Mouse (Mus musculus) gastrocnemius, postnatal 10 days (tissue): ENCODE data around the gene Olfr441. TPM values are rescaled to one million over a fixed set of nuclear protein-coding genes. Genes with fewer than 3 reads are reported as not detected.
"Not testable (repeated sequence)": the region's sequence is repeated elsewhere in the genome, so short reads cannot be mapped to it uniquely, and the experiment has no call there.

ENCODE experiments used
- DNase-seq: peaks from one replicate; pipeline ENCODE4 v3.0.0; 2021; ENCODE audit warnings: mixed read lengths
- long read RNA-seq, 2 experiments: library from polyadenylated mRNA; stranded (forward); transcript quantifications; one replicate each; pipeline ENCODE4 v2.0.0; 2021
- total RNA-seq, 2 experiments: library from RNA; stranded (reverse); gene quantifications; 2 replicates each; pipeline ENCODE4 v1.2.3; 2021

Olfr441 gene
- total RNA-seq, result not detected
- long read RNA-seq, experiment 1, result 0 reads
- long read RNA-seq, experiment 2, result 0 reads

- DNase-seq, result not testable (repeated sequence)
Measured at GRCm38 (mm10) chr6:43106069-43106468, at the start of gene Olfr441. Gene Olfr441 (plus strand): TSS chr6:43106369.

GRCm38 (mm10) chr6:43078750-43079149 lies 27.4 kb upstream of the Olfr441 start:
- DNase-seq, result no peak

- DNase-seq, result not testable (repeated sequence)
Measured at GRCm38 (mm10) chr6:43081405-43081804, 24.8 kb upstream of the Olfr441 start.

GRCm38 (mm10) chr6:43146267-43146666 lies 40.1 kb downstream of the Olfr441 start, which contains the start of gene Olfr237-ps1:
Gene Olfr237-ps1 (plus strand): TSS chr6:43146567.
- DNase-seq, result not testable (repeated sequence)

GRCm38 (mm10) chr6:43159502-43159901 lies 53.3 kb downstream of the Olfr441 start:
- DNase-seq, result no peak

GRCm38 (mm10) chr6:43162982-43163381 lies 56.8 kb downstream of the Olfr441 start, which contains the start of gene Olfr437:
Gene Olfr437 (plus strand): TSS chr6:43163282.
- DNase-seq, result no peak

DNA sequence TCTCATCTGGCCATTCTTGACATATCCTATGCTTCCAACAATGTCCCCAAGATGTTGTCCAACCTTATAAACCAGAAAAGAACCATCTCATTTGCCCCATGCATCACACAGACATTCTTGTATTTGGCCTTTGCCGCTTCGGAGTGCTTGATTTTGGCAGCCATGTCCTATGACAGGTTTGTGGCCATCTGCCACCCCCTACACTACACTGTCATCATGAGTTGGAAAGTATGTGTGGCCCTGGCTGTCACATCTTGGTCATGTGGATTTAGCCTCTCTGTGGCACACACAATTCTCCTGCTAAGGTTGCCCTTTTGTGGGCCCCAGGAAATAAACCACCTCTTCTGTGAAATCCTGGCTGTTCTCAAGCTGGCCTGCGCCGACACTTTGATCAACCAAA lies 61.1 kb downstream of the Olfr441 start:
- DNase-seq, result no peak

Other genes with a start within 250 kb of the Olfr441 start
- not detected for gene Olfr448, start 215.9 kb upstream of the Olfr441 start, total RNA-seq
- not detected for gene Olfr447, start 197.5 kb upstream of the Olfr441 start, total RNA-seq
- gene Olfr446, start 185.0 kb upstream of the Olfr441 start, total RNA-seq, result not detected
- gene Olfr444, start 157.3 kb upstream of the Olfr441 start, total RNA-seq, result not detected
- gene Olfr237-ps1, start 40.2 kb downstream of the Olfr441 start, total RNA-seq, result not detected
- gene Olfr437, start 56.9 kb downstream of the Olfr441 start, total RNA-seq, result not detected
- not detected for gene Olfr13, start 65.8 kb downstream of the Olfr441 start, total RNA-seq
- gene Olfr435, start 90.8 kb downstream of the Olfr441 start, total RNA-seq, result not detected
- gene Olfr434, start 106.7 kb downstream of the Olfr441 start, total RNA-seq, result not detected
- not detected for gene Olfr47, start 125.2 kb downstream of the Olfr441 start, total RNA-seq
- gene Arhgef5, start 159.2 kb downstream of the Olfr441 start, total RNA-seq, result 1 to 10 TPM; 5.5 to 9.3 TPM
- gene Nobox, start 203.2 kb downstream of the Olfr441 start, total RNA-seq, result not detected